Mouse (Mus musculus): ENCODE measurements around the gene Il31ra.
"Not testable (repeated sequence)": the region's sequence is repeated elsewhere in the genome, so short reads cannot be mapped to it uniquely, and the experiment has no call there.

Il31ra gene

DNA sequence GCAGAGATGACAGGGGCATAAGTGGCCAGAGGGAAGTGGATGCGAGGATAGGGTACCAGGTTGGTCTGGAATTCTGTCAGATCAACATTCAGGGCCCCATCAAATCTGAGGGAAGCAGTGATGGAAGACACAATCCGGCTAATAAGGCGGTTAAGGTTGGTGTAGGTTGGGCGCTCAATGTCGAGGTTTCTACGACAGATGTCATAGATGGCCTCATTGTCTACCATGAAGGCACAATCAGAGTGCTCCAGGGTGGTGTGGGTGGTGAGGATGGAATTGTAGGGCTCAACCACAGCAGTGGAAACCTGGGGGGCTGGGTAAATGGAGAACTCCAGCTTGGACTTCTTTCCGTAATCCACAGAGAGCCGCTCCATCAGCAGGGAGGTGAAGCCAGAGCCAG lies at the start of gene Il31ra:
Gene Il31ra, minus strand, starts transcription at position 101 of the 400 bp plus-strand sequence.
- DNase-seq (ENCODE audit: low read depth, low spot score): not testable (repeated sequence)

- no peak for DNase-seq (ENCODE audit: low read depth, low spot score)
Observed at GRCm38 (mm10) chr13:112642897-112643296, 48.7 kb upstream of the Il31ra start.

GRCm38 (mm10) chr13:112639111-112639510 lies 45.0 kb upstream of the Il31ra start:
- DNase-seq (ENCODE audit: low read depth, low spot score): no peak

GRCm38 (mm10) chr13:112636498-112636897 lies 42.3 kb upstream of the Il31ra start:
- DNase-seq (ENCODE audit: low read depth, low spot score): no peak

DNA sequence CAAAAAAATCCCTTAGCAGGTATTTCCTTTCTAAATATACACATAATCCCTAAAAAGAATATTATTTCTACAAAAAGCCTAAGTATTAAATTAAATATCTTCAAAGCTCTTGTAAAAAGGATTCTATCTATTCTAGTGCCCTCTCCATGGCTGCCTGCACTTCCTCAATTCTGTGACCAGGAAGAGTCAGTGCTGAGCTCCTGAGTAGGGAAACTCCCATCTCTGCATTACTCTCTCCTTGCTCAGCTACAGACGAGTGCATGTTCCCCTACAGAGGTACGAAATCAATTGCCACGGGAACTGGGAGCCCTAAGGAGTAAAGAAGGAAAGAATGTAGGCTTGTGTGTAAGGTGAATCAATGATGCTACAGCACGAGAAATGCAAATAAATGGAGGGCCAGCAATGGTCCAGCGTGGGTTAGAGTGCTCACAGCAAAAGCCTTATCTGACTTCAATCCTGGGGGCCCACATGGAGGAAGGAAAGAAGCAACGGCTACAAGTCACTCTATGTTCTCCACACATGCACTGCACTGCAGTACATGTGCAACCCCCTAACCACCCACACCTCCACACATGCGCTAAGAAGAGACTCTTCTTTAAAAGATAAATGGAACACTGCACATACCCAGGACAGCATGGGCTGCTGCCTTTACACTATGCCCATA lies 41.1 kb upstream of the Il31ra start:
- DNase-seq (ENCODE audit: low read depth, low spot score): no peak

DNA sequence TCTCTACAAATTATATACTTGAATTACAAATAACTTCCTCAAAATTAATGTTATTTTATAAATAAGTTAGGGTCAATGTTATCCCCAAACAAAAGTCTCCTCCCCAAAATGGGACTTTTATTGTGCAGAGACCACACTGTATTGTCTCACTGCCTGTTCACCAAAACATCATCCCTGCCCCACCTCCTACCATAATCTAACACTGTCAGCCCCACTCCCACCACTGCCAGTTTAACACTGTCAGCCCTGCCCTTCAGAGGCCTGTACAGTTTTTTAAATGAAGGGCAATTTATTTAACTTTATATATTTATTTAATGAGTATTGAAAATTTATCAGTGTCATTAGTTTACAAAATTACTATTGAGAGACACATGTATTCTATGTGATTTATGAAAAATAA lies 31.4 kb upstream of the Il31ra start:
- DNase-seq (ENCODE audit: low read depth, low spot score): no peak

GRCm38 (mm10) chr13:112624622-112625021 lies 30.5 kb upstream of the Il31ra start:
- DNase-seq (ENCODE audit: low read depth, low spot score): no peak

DNA sequence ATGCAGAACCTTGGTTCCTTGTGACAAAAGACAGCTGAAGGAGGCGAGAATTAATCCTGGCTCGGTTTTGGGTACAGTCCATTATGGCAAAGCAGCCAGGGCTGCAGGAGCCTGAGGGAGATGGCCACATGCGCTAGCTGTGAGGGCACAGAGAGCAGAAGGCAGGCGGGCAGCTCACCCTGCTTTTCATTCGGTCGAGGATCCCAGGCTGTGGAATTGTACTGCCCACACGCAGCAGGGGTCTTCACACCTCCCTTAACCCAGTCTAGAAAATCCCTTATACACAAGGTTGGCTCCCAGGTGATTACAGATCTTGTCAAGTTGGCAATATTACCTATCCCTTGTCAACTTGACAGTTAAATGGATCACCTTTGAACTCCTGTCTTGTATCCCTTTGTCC lies 29.5 kb upstream of the Il31ra start:
- DNase-seq (ENCODE audit: low read depth, low spot score): no peak

DNA sequence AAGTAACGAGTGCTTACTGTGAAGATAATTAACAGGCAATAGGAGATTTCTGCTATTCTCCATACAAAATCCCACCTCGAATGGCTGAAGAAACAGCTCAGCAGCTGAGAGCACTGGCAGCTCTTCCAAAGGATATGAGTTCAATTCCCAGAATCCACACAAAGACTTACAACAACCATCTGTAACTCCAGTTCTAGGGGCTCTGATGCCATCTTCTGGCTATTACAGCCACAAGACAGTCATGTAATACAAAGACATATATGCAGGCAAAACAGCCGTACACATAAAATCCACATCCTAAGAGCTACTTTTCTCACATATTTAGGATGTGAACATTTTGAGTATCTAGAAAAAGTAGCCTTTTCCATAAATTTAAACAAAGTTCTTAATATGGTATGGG lies 27.4 kb upstream of the Il31ra start:
- no peak for DNase-seq (ENCODE audit: low read depth, low spot score)

GRCm38 (mm10) chr13:112608606-112609005 lies 14.4 kb upstream of the Il31ra start:
- no peak for DNase-seq (ENCODE audit: low read depth, low spot score)

DNA sequence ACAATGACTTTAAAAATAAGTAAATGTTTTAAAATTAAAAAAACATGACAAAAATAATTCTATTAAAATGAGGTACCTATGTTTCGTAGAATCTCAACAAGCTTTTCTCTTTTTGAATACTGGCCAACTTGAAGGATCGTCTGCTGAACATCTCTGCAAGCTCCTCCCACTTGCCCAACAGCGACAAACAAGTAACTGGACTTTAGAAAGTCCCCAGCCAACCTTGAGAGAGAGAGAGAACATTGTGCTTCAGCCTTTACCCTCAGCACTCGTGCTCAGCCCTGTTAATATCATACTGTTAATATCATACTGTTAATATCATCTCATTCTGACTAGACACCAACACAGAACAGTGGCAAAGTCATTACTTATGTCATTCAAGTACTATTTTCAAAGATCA lies 10.3 kb upstream of the Il31ra start:
- no peak for DNase-seq (ENCODE audit: low read depth, low spot score)

- DNase-seq (ENCODE audit: low read depth, low spot score): no peak
Observed at GRCm38 (mm10) chr13:112603839-112604238, 9.7 kb upstream of the Il31ra start.

DNA sequence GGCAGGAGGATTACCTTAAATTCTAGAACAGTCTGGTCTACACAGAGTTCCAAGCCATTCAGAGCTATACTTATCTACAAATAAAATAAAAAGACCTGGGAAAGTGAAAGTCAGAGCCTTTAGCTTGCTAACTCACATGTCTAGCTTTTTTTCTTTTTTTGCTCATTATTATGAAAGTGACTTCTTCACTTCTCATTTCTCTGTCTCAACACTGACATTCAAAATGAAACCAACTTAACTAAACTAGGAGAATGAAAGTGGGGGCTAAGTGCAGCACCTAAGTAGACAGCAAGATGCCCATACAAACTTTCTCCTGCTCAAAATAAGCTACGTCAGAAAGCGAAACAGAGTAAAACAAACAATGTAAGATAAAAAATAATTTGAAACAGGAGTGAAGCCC lies 8.4 kb upstream of the Il31ra start:
- no peak for DNase-seq (ENCODE audit: low read depth, low spot score)

DNA sequence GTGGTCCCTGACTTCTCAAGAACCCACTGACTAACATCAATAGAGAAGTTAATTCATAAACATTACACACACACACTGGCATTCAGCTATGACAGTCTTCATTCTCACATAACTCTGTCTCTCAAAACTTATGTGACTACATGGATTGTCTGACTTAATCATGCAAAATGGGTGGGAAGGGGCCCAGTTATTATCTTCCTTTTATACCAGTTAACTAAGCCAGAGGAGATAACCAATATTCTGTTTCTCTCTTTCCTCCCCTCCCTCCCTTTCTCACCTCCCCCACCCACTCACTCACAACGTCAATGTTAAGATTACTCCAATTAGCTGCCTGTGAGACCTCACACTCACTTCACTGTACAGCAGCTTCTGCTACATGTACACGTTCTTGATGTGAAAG lies 3.9 kb downstream of the Il31ra start:
- DNase-seq (ENCODE audit: low read depth, low spot score): no peak

DNA sequence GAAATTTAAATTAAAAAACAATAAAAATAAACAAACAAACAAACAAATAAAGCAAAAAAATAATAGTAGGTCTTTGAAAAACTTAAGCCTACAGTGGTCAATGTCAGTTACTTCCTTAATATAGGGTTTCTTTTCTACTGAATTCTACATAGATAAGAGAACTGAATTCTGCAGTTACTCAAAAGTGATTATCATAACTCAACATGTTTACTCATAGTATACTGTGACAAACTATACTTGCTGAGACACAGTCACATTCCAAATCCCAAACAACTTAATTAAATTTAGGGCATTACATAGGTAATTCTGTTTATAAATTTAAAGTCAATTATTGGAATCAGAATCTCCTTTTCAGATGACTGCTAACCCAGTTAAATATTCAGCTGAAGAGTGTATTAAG lies 4.5 kb downstream of the Il31ra start:
- no peak for DNase-seq (ENCODE audit: low read depth, low spot score)

- DNase-seq (ENCODE audit: low read depth, low spot score): no peak
Observed at GRCm38 (mm10) chr13:112584556-112585237, 9.5 kb downstream of the Il31ra start.

DNA sequence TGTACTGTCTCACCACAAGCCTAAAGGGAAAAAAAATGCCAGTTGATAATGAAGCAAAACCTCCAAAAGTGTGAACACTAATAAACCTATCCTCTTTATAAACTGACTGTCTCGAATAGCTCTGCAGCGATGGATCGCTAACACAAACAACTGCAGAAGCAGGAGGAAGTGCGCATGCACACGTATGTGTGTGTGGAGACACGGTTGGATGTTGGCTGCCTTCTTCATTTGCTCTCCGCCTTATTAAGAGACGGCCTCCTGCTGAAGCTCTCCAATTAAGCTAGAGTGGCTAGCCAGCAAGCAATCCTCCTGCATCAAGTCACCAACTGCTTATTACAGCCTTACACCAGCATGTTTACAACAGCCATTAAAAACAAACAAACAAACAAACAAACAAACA lies 11.9 kb downstream of the Il31ra start:
- DNase-seq (ENCODE audit: low read depth, low spot score): no peak

GRCm38 (mm10) chr13:112581796-112582195 lies 12.4 kb downstream of the Il31ra start:
- no peak for DNase-seq (ENCODE audit: low read depth, low spot score)

DNA sequence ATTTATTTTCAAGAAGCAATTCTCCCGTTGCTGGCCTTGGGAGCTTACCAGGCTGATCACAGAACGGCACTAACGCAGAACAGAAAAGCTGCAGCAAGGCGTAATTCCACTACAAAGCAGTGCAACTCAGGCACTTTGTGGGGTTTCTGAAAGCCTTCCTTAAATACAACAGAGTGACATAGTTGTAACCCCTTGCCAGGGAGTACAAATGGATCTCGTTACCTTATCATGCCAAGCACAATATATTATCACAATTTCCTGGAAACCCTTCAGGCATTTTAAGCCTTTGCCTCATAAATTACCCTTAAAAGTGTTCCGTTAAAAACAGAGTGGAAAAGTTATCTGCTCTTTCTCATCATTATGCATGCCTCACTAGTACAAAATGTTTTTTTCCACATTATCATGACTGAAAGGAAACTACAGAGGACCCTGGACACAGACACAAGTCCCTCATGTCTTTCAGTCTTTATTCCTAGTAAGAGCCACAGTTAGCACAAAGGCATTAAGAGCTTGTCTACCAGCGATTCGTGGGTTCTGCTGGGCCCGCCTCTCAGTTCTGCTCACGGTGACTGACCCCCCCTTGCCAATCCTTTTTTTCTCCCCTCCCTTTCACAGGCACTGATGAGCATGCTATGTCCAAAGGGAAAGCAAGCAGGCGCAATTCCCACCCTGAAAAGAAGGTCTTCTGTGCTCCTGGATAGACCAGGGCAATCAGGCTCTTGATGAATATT lies 13.4 kb downstream of the Il31ra start:
- no peak for DNase-seq (ENCODE audit: low read depth, low spot score)

DNA sequence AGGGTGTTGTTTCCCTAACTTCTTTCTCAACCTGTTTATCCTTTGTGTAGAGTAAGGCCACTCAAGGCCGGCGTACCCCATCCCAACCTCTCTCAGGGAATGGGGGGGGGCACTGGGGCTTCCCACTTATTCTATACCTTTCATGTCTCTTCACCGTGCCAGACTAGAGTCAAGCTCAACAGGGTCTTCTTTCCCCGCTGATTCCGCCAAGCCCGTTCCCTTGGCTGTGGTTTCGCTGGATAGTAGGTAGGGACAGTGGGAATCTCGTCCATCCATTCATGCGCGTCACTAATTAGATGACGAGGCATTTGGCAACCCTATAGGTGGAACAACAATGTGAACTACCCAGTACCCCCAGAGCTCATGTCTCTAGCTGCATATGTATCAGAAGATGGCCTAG lies 16.1 kb downstream of the Il31ra start:
- DNase-seq (ENCODE audit: low read depth, low spot score): not testable (repeated sequence)

DNA sequence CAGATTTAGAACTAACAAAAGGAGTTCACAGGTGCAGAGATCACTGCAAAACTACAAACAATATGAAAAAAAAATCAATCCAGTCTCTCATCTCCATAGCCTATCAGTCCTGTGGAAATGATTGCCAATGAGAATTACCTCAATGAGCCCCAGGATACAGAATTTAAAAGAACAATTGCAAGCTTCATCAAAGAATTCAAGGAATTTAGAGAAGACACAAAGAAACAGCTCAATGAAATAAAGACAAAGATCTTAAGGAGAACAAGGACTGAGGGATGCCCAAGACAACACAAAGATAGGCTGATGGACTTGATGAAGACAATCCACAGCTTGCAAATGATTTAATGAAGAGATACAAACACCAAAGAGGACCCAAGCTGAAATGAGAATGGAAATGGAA lies 20.4 kb downstream of the Il31ra start:
- DNase-seq (ENCODE audit: low read depth, low spot score): no peak

DNA sequence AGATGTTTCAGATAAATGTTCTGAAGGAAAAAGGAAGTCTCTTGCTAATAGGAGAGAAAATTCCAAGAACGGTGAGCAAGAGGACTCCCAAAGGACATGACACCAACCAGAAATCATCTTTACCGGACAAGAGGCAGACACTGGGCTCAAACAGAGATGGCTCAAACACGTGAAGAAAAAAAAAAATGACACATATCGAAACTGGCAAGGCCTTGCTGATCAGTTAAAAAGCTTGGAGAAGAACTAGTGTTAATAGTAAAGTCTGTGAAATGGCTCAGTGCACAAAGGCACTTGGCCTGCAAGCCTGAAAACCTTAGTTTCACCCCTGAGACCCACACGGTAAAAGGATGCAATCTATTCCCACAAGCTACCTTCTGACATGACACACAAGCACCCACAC lies 23.4 kb downstream of the Il31ra start:
- DNase-seq (ENCODE audit: low read depth, low spot score): no peak

DNA sequence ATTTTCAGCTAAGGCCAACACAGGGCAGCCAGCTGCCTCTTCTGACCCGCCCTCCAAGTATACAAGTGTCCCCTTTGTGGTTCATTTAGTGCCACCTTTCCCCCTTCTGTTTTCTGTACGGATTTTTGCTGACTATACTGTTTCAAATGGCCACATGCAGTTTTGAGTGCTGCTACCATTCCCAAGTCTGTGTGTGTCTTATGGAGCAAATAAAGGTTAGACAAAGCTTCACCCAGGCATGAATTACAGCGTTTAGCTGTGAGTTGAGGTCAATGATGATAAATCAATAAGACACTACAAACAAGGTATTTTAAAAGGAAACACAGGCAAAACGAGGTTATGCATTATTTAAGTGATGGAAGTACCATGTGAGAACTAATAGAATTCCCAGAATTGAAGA lies 24.6 kb downstream of the Il31ra start:
- no peak for DNase-seq (ENCODE audit: low read depth, low spot score)
